Mouse (Mus musculus) adrenal gland, adult 8-10 months (tissue): ENCODE measurements around the gene Atp10b. TPM values are rescaled to one million over a fixed set of nuclear protein-coding genes. Genes with fewer than 3 reads are reported as not detected.
"Not testable (repeated sequence)": the region's sequence is repeated elsewhere in the genome, so short reads cannot be mapped to it uniquely, and the experiment has no call there.

Experiments used
- DNase-seq: peaks from one replicate; pipeline ENCODE4 v3.0.0; 2022
- total RNA-seq, 4 experiments: library from RNA; stranded (reverse); gene quantifications; 2 replicates each; pipeline ENCODE4 v1.2.4; 2022

Atp10b gene
- total RNA-seq, result under 1 TPM; 0.03 to 0.10 (median 0.06) TPM

- DNase-seq, result no peak
These were observed at the start of gene Atp10b for GRCm38 (mm10) chr11:43149577-43149976. TSS of gene Atp10b (plus strand) at chr11:43149877.

DNA sequence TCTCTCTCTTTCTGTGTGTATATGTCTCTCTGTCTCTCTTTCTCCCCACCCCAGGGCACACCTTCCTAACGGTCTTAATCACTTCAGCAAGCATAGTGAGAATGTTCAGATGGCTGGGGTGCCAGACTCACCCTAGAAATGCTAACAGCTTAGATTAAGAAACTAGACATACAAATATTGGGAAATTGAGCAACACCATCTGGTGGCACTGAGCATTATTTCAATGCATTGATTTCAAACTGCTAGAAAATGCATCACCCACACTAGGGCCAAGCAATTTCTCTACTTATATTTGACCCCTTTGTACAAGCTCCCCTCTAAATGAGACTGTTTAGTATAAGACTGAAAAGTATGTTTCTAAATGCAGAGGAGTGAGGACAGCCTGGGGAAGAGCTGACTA lies 48.3 kb upstream of the Atp10b start:
- no peak for DNase-seq

DNA sequence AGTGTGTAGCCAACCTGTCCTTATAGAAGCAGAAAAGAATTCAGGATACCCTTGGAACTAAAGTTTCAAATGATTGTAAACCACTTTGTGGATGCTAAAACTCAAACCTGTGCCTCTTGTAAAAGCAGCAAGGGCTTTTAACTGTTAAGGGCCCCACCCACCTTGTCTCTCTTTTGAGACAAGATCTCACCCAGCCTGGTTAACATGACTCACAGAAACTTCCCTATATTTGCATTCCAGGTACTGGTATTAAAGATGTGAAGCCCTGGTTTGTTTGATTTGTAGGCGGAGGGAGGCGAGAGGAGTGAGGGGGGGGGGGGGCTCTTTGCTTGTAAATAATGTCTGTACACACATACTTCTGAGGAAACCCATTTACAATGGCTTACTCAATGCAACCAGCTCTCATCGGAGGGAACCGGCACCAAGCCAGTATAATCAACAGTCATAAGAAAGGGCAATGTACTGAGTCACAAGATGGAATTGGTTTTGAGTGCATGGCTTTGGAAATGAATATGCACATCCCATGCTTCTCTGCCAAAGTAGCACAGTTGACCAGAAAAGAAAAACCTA lies 23.7 kb upstream of the Atp10b start:
- DNase-seq, result no peak

GRCm38 (mm10) chr11:43126573-43126972 lies 23.1 kb upstream of the Atp10b start:
- DNase-seq, result not testable (repeated sequence)

GRCm38 (mm10) chr11:43141296-43141695 lies 8.4 kb upstream of the Atp10b start:
- no peak for DNase-seq

GRCm38 (mm10) chr11:43142811-43143210 lies 6.9 kb upstream of the Atp10b start:
- DNase-seq, result no peak

DNA sequence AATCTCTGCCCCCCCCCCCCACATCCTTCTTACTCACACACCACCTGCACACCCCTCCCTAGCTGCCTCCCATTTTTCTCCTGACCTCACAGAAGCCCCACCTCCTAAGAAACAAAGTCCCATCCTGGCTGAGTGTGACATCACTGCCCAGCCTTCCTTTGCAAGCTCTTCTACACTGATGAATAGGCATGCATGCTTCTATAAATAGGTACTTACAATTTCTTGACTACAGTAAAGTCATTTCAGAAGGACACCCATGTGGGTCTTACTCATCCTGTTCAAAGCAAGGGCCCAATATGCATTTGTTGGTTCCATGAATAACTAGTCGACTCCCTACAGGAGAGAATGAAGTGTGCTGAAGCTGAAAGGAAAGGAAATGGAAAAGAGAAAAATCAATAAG lies 5.5 kb upstream of the Atp10b start:
- DNase-seq, result no peak

DNA sequence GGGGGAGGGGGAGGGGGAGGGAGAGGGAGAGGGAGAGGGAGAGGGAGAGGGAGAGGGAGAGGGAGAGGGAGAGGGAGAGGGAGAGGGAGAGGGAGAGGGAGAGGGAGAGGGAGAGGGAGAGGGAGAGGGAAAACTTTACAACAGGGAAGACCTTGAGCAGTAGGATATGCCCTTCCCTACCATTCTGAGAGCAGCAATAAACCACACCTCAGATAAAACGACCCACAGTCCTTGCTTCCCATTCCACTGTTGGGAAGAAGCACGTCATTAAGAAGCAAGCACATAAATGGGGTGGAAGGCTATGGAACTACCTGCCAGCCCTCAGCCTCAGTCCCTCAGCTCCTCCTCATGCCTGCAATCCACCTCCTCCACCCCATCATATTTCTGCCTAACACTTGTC lies 4.8 kb upstream of the Atp10b start:
- not testable (repeated sequence) for DNase-seq

- peak; percentile 60 for DNase-seq
These were observed 2.3 kb upstream of the Atp10b start for GRCm38 (mm10) chr11:43147380-43147779.

DNA sequence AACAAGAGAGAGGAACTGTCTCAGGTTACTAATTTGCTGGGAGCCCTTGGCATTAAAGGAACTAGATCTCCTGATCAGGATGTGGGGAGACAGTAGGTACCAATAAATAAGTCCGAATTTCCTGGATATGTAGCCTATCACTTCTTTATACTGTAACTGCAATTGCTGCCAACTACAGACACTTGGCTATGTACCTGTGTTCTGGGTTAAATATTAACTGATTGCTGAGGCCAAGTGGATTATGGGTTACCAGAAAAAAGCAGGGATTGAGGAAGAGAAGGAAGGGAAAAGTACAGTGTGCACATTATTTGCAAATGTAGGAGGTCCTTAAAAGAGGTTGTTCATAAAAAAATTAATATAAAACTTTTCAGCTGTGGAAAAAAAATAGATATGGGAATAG lies 1.3 kb upstream of the Atp10b start:
- no peak for DNase-seq

DNA sequence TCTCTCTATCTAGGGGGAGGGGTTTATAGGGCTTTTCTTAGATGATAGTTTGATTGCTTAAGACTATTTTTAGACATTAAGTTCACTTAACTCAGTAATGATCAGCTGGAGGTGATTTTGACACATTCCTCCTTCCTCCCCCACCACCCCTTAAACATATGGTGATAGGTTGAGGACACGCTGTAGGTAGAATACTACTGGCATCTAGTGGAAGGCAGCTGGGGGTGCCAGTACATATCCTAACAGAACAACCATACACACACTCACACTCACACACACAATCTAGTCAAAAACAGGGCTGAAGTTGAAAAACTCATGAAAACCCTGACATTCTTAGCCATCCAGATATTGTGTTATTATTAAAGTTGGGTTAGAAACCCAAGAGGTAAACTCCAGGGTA lies 5.3 kb downstream of the Atp10b start:
- no peak for DNase-seq

DNA sequence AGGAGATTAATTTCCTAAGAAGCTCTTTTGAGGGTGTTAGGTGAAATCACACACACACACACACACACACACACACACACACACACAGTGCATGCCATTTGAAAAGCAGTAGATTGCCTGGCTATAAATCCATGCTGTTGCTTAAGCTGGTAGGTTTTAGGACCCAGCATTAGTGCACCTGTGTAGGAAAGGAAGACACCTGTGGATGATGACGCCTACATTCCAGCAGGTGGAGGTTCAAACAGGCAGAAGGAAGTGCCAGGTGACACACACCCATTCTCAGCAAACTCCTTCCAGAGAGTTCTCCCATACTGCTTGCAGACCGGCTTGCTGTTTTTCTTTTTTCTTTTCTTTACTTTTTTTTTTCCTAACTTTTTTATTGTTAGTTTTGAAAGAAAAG lies 5.7 kb downstream of the Atp10b start:
- no peak for DNase-seq

GRCm38 (mm10) chr11:43158814-43159213 lies 9.1 kb downstream of the Atp10b start:
- no peak for DNase-seq

DNA sequence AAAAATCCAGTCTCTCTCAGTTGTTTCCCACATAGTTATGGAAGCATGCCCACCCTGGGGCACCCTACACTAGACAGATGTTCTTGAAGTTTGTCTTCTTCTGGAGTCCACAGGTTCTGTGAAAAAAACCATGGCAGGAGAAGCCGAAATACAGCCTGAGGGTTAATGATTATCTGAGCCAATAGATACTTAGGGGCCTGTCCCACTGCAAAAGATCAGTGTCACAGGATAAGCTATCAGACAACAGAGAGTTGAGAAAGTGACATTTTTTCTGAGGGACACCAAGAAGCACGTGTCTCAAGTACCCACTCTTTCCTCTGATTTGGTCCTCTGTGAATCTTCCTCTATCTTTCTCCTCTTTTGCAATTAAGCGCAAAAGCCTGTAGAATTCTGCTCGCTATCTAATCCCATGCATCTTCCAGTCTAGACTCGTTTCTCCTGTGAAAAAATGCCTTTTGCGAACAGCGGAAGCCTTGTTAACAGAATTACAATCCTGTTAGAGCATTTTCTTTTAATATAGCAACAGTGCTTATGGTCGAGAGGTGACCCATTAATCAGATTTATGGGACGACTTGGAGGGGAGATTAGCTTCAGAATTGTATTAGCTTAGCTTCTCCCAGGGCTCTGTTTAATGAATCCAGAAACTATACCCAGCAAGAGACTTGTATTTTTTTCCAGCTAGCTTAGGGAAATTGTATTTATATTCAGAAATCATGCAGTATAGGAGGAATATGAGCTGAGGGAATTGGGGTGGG lies 10.7 kb downstream of the Atp10b start:
- no peak for DNase-seq

DNA sequence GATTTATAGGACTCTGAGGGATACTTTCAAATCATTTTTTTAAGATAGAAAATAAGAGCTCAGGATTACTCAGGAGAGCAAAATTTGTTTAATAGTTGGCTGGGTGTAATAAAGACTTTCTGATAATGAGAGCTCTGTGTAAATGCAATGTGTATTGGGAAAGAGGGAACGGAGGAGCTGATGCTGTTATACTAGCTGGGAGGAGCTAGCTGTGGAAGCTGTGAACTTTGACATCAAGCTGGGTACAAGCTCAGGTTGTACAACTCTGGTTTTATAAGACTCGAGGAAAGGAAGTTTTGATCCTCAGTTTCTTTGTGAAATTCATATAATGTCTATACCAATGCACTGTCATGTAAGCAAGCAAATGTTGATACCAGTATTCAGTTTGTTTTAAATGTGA lies 20.9 kb downstream of the Atp10b start:
- no peak for DNase-seq

DNA sequence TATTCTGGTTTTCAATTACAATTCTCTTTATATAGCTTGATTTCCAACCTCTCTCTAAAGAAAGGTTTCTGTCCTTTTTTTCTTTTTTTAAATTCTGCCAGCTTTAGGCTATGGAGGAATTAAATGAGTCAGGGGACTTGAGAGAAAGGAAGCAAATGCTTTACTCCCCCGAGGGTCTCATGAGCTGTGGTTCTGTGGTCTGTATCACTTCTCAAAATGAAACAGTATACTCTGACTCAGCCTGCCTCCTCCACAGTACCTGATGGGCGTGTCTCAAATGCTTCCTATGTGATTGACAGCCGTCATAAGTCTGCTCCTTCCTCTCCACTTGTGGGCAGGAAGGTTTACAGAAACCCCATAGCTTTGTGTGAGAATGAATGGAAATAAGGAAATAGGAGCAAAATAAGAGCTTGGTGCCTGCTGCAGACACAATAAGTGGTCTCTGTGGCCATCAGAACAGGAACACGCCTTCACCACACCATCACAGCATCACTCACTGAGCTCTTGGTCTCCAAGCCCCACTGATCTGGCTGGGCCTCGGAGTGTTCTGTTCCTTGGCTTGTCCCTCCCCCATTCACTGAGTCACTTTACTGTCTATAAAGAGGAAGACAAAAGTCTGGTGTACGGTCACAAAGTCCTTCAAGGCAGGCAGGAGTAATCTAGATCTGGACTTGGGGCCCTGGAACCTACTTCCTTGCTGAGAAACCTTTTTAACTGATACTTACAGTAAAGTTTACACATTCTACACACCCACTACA lies 24.9 kb downstream of the Atp10b start:
- DNase-seq, result no peak

- DNase-seq, result no peak
These were observed 32.7 kb downstream of the Atp10b start for GRCm38 (mm10) chr11:43182401-43182800.

- peak; percentile 5 for DNase-seq
These were observed 33.1 kb downstream of the Atp10b start for GRCm38 (mm10) chr11:43182816-43183215.

- no peak for DNase-seq
These were observed 33.8 kb downstream of the Atp10b start for GRCm38 (mm10) chr11:43183457-43183856.

GRCm38 (mm10) chr11:43186291-43186690 lies 36.6 kb downstream of the Atp10b start:
- DNase-seq, result peak; percentile 9

DNA sequence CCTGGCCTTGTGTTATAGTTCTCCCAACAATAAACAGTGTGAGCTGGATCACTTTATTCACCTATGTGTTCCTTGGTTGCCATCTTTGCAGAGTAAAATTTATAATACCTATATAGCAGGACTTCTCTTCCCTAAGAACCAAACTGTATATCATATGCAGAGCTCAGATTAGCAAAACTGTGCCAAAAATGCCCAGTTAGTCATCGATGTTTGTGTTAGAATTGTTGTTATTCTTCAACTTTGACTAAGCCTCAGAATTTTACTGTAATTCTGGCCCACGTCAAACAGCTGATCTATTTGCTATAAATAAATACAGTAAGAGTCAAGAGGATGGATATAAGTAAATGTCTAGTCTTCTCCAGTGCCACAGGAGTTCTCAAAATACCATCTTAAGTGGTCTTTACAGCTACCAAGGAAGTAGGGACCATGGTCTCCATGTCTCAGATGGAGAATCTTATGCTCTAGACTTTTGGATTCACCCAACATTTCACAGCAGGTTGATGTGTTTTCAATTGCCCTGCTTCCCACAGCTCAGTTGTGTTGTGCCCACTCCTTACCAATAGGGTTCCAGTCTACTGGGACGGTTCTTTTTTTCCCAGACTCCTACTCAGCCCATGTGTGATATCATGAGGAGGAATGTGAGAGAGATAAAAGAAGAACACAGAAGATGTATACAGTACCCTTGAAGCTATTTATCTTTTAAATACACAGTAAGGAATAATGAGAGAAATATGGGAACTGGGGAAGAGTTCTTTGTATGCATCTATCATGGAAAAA lies 40.3 kb downstream of the Atp10b start:
- no peak for DNase-seq

GRCm38 (mm10) chr11:43198811-43199210 lies 49.1 kb downstream of the Atp10b start:
- no peak for DNase-seq

GRCm38 (mm10) chr11:43199358-43199757 lies 49.7 kb downstream of the Atp10b start:
- no peak for DNase-seq
